Mouse (Mus musculus): ENCODE results near the gene Itga4.

DNA sequence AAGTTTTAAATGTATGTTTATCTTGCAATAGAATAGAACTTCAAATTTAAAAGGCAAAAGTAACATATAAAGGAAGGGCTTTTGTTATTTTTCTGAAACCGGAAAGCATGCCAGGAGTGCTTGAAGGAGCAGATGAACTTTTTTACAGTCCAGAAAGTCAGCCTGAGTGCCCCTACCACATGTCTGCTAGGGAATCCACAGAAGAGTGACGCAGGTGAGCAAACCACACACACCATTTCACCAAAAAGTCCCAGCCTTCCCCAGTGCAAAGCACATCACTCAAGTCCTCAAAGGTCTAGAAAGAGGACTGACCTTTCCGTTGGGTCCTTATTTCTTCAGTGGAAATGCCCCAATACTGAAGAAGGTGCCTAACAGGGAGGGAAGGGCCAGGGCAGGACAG lies 11.3 kb downstream of the Itga4 start:
- no peak for TF ChIP-seq GATA1 (IDR thresholded peaks at IDR 0.05; ENCODE audit: borderline replicate concordance, low read length)
- TF ChIP-seq FLI1 (IDR thresholded peaks at IDR 0.05; ENCODE audit: low read length), result no peak
